Mouse (Mus musculus) neutrophil, adult 5-6 weeks (primary cell): ENCODE data around the gene 1700074P13Rik. TPM values are rescaled to one million over a fixed set of nuclear protein-coding genes. Genes with fewer than 3 reads are reported as not detected.
"Not testable (repeated sequence)": the region's sequence is repeated elsewhere in the genome, so short reads cannot be mapped to it uniquely, and the experiment has no call there.

Experiments
- ATAC-seq: fragments of 151-379, 151-347 bp; 2 replicates; pipeline ENCODE4 v1.8.0; 2017; ENCODE audit warnings: mild to moderate bottlenecking, moderate TSS enrichment; ENCODE audit not compliant: insufficient number of reproducible peaks, poor library complexity, low FRiP score, severe bottlenecking; ENCODE audit errors: extremely low read depth
- total RNA-seq: library from RNA; stranded (forward); fragments of 200-1000 nt; gene quantifications from 2 replicates; pipeline ENCODE4 v1.2.3, GENCODE M21; 2017

Gene 1700074P13Rik
- total RNA-seq: not detected in 2 replicates

- ATAC-seq: no peak
These were observed at the start of gene 1700074P13Rik for GRCm38 (mm10) chr6:40940457-40940856. Gene 1700074P13Rik, minus strand, starts transcription at chr6:40940557.

GRCm38 (mm10) chr6:40964454-40964853 is 24.1 kb upstream of the 1700074P13Rik start, which contains the start of gene 1810009J06Rik:
Gene 1810009J06Rik, plus strand, starts transcription at chr6:40964754.
- not testable (repeated sequence) for ATAC-seq

DNA sequence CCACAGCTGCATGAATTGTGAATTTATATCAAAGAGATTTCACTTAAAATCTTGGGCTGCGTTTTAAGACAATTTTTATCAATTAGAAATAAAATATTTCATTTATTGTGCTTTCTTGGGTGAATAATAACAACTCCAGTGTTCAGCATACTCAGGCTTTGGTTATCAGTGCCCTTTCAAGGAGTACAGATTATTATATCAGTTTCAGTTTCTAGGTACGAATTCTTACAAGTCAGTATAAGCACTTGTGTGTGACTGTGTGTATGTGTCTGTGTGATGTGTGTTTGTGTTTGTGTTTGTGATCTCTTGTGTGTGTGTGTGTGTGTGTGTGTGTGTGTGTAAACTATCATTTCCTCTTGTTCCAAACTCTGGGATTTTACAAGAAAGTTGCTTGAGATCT is 13.4 kb upstream of the 1700074P13Rik start:
- ATAC-seq: no peak

DNA sequence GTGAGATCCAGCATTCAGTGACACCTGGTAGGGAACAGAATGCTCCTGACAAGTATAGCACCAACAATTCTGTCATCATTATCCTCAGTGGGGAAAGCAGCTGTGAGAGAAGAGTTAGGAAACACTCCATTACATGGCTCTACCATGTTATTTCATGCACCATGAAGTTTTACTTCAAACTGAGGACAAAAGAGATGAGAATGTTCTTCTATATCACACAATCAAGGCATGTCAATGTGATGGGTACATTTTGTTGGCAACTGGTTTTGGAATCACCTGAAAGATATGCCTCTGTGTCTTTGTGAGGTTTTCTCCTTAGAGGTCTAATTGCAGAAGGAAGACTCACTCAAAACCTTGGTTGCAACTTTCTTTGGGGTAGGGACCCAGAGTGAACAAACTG is 11.4 kb upstream of the 1700074P13Rik start, which contains the start of gene Gm4744:
Gene Gm4744, minus strand, starts transcription at position 101 of the 400 bp plus-strand sequence.
- ATAC-seq: no peak

- ATAC-seq: no peak
These were observed 20.4 kb downstream of the 1700074P13Rik start for GRCm38 (mm10) chr6:40919954-40920353.

DNA sequence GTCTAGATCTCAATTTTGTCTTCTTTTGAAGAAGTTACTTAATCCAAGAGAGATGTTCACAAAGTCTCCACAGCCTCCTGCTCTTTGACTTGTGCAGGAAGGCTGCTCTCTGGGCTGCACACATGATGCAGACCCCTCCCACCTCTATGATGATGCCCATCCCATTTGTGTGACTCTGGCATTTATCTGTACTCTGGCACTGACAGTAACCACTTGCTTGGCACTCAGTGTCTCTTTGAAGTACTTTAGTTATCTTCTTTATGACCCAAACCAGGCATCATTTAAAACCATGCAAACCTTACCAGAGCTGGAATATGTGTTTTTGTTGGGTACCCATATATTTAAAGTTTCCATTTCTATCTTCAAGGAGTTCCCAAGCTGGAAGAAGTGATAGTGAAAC is 40.1 kb downstream of the 1700074P13Rik start, which contains the start of gene Prss58:
Gene Prss58, minus strand, starts transcription at position 101 of the 400 bp plus-strand sequence.
- ATAC-seq: no peak

DNA sequence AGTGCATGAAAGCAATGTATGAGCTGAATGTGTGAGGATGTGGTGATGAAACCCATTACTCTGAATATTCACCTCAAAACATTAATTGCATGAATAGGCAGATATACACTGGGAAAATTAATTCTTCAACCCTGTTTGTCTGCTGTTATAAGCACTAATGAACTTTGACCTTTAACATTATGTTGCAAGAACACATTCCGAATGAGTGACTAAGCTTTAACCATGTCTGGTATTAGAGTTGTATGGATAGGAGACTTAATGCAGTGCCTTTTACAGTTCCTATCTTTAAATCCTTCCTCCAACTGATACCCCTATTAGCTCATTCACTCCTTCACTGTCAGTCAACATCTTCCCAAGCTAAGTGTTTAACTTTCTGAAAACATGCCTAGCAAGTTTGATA is 45.6 kb downstream of the 1700074P13Rik start:
- ATAC-seq: no peak

GRCm38 (mm10) chr6:40893577-40893976 is 46.8 kb downstream of the 1700074P13Rik start:
- peak; percentile 69 for ATAC-seq

- ATAC-seq: no peak
These were observed 48.6 kb downstream of the 1700074P13Rik start for GRCm38 (mm10) chr6:40891754-40892153.

- peak; percentile 78 for ATAC-seq
These were observed 49.4 kb downstream of the 1700074P13Rik start for GRCm38 (mm10) chr6:40890973-40891372.

GRCm38 (mm10) chr6:40887394-40887793 is 53.0 kb downstream of the 1700074P13Rik start, which contains the start of gene Moxd2:
Gene Moxd2, minus strand, starts transcription at chr6:40887494.
- ATAC-seq: no peak

Other genes with a start within 250 kb of the 1700074P13Rik start
- not detected in 2 replicates for gene Moxd2, start 53.1 kb downstream of the 1700074P13Rik start, total RNA-seq
- gene Prss58, start 40.2 kb downstream of the 1700074P13Rik start, total RNA-seq: not detected in 2 replicates
- gene Gm4744, start 11.3 kb upstream of the 1700074P13Rik start, total RNA-seq: not detected in 2 replicates
- gene 1810009J06Rik, start 24.2 kb upstream of the 1700074P13Rik start, total RNA-seq: not detected in 2 replicates
- gene Gm2663, start 58.9 kb upstream of the 1700074P13Rik start, total RNA-seq: not detected in 2 replicates
- not detected in 2 replicates for gene 2210010C04Rik, start 95.0 kb upstream of the 1700074P13Rik start, total RNA-seq